Mouse (Mus musculus) spleen, adult 18-20 months (tissue): ENCODE measurements at regions not wholly inside any gene's neighbourhood (a gene's known extent, or its start where the extent isn't known, plus 50 kb on each side); places are given as distances from the start of the nearest gene placed in this dataset.

ENCODE experiments used
- DNase-seq, 2 experiments: peaks; one replicate each; pipeline ENCODE4 v3.0.0; 2022; ENCODE audit warnings: mixed read lengths in 2 of 2

DNA sequence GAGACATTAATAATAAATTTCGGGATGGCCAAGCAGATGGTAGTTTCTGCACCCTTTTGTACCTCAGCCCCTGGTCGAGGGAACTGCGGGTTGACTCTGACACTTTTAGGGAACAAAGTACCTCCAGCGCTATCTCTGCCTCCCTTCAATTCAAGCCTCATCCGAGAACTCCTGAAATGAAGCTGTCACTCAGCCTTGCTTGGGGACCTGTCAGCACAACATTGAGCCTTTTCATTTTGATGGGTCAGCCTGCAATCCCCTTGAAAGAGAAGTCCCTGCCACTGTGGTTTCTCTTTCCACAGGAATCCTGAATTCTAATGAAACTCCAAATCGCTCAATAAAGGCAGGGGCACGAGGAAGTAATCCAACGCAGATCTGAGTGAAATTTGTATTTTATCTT lies 257.5 kb downstream of the Nr2f2 start:
- DNase-seq, result no peak

DNA sequence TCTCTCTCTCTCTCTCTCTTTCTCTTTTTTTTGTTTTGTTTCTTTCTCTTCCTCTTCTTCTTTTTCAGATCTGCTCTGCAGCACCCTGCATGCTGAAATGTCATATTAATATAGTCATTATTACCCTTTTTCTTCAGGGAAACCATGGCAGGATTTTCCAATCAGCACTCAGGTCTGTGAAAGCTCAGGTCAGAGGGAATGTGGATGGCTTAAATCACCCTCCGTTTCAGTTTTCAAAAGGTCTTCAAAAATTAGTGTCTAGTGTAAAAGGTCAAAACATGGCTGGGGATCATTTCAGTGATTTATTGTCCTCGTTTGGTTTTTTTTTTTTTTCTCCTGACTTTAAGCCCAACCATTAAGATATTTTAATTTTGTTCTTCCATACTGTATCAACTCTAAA lies 261.5 kb downstream of the Nr2f2 start:
- no peak for DNase-seq

DNA sequence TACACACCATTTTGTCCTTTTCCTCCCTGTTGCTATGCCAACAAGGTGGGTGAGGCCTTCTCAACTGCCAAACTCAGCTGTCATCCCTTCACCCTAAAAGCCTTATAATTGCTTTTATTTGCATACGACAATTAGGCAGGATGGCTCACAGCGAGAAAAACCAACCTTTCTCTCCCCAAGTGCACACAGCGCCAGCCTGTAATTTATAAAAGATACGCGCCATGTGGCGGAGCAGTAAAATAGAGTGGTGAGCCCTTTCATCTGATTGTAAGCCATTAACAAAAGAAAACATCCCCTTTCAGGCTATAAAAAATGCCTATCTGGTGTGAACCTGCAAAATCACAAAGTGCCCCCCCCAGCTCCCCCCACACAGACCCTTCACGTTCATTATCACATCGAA lies 262.0 kb downstream of the Nr2f2 start:
- no peak for DNase-seq

DNA sequence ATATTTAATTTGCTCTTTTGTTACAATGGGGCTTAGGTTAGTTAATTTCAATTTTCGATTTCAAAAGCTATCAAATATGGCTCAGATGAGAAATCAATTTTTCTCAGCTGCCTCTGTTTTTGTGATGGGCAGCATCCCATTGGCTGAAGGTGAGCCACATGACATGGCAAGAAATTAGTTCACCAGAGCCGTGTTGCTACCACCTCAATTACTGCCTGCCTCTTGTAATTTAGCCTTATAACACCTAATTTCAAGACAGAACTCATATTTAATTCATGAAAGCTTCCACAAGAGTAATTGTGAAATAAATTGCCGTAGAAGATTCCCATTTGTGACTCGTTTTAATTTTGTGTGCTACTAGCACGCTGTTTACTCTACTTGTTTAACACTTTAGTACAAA lies 262.9 kb downstream of the Nr2f2 start:
- DNase-seq, result no peak

DNA sequence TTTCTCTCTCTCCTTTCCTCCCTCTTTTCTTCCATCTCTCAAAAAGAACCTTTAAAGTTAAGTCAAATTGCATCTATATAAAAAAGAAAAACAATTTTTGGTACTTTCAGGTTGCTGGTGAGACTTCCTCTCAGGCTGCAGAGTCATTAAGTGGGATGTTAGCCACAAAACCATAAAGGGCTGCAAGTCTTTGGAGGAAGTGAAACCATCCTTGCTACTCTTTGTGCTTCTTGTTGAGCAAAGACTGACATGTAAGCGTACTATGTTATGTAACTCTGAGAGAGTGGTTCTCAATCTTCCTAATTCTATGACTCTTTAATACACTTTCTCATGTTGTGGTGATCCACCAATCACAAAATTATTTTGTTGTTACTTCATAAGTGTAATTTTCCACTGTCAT lies 267.5 kb downstream of the Nr2f2 start:
- DNase-seq, result no peak

DNA sequence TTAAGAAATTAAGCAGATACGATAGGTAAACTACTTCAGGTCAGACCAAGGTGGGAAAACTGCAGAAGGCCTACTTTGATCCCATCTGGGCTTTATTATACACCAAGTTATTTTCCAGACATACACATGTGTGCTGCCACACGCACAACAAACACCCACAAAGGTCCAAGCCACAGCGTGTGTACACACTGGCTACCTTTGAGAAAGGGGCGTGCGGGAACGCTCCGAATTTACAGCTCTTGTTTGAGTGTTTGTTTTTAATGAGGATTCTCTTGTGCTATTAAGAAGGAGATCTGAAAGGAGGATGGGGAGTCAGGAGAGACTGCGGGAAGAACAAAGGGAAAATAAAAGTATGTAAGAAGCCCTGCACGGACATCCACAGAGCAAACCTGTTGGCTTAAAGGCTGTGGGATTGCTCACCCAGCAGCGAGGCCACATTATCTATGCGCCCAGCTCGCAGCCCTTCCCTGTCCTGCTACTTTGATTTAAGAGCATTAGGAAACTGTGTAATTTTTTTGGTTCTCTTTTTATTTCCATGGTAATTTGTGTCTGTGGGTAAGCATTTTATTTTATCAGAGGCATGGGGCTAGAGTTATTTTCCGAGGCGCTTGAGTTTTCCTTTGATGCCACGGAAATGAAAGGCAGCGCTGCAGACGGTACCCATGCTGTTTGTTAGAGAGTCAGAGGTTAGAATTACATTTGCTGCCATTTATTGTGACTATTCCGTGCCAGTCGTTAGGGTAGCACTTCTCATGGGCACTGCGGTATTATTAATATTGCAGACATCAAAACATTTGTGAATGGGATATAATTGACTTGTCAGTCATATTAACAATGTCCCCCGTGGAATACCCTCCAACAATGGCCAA lies 272.4 kb downstream of the Nr2f2 start:
- DNase-seq, result no peak

DNA sequence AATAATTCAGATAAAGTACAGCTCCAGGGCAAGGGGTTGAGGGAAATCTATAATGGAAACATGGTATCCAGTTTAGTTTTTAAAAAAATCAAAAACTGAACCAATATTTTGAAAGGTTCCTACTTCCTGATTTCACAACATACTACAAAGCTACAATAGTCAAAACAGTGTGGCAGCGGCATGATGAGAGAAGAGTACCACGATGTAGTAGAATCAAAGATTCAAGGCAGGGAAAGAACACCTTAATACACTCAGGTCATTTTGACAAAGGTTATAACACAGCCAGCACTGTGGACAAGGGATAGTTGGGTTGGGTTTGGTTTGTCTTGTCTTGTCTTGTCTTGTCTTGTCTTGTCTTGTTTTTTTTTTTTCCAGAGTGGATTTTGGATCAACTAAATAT lies 274.4 kb downstream of the Nr2f2 start:
- no peak for DNase-seq

DNA sequence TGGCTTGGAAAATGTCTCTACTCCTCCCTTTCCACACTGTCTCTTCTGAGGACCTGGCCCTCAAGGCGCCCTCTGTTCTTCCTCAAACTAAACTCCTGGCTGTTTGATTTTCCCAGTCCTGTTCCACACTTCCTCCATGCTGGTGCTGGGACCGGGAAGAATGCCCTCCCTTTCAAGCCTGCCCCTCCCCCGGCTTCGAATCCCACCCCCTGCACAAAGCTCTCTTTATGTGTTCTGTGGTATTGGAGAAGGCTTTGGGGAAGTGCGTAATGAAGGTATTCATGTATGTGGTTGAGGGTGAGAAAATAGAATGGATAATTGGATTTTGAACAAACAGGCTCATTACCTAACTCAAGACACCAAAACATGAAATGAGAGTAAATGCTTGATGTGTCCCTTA lies 277.4 kb downstream of the Nr2f2 start:
- DNase-seq, result no peak

DNA sequence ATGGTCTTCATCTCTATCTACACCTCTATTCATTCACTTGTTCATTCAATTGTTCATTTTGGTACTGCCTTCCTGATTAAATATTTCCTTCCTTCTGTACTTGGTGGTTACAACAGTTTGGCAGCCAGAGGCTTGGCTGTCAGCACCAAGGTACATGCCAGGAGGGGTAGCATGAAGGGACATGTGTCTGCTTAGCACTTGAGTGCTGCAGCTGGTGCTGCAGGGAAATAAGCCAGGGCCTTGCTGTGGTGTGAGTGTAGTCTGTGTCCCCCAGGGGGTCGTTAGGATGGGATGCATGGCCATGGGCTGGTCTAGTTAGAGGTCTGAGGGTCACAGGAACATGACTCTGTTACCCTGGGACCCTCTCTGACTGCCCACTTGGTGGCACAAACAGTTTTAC lies 296.9 kb downstream of the Nr2f2 start:
- no peak for DNase-seq

DNA sequence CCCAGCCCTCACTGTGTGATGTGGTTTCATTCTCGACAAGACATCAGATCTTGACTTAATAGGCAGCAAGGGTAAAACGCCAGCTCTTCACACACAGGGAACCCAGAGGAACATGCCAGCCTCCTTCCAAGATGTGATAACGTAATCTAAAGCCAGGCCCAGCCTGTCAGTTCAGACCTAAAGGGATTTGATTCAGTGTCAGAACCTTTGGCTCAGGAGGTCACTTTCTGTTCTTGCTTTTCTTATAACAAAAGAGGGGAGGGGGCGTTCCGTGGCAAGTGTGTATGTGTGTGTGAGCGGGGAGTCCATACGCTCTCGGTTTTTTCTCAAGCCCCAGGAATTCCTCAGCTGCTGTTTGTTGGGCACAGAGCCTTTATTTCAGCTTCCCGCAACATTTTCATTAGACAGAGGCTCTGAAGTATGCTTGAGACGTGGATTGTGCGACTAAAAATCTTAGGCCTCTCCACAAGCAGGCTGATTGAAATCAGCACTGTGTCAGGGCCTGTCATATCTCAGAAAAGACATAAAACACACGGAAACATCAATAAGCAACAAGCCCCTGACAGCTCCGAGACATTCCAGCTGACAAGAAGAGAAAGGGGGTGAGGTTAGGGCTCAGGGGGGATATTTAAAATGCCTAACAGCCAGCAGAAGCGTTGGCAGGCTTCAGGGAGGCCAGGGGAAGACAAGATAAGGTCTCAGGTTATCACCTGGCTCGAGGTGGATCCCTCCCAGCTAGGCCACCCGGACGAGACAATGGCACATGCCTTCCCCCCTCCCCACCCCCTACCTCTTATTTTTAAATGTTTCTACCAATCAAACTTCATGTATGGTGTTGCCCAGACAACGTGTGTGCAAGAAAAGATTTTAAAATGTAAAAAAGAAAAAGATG lies 298.5 kb downstream of the Nr2f2 start:
- DNase-seq, result no peak

DNA sequence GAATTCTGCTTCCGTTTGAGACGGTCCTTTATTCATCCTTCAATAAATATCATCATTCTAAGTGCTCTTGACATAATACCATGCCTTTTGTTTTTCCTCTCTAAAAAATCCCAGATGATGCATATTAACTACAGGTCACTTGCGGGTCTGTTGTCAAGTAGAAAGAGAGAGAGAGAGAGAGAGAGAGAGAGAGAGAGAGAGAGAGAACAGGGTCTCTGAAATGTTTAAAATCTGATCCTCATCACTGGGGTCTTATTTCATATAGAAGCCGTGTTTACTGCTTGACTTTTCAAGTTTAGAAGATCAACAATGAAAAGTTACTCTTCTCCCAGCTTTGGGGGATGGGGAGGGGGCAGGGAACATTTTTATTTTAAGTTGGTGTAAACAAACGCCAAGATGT lies 299.5 kb downstream of the Nr2f2 start:
- no peak for DNase-seq

DNA sequence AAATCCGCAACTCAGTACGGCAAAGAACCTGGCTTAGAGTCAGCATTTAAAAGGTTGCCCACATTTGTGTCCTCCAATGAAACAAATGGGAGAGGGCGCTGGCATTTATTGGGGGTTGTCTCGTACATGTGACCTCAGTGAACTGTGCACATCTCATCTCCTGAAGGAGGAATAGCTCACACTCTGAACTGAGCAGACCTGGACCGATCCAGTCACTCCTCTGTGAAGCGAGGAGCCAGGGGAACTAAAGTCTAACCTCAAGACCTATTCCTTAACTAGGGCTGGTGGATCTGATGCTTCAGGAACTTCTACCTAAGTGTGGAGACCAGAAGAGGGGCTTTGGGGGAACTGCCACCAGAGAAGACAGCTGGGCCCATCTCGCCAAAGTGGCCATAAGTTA lies 300.1 kb downstream of the Nr2f2 start:
- DNase-seq, result no peak

DNA sequence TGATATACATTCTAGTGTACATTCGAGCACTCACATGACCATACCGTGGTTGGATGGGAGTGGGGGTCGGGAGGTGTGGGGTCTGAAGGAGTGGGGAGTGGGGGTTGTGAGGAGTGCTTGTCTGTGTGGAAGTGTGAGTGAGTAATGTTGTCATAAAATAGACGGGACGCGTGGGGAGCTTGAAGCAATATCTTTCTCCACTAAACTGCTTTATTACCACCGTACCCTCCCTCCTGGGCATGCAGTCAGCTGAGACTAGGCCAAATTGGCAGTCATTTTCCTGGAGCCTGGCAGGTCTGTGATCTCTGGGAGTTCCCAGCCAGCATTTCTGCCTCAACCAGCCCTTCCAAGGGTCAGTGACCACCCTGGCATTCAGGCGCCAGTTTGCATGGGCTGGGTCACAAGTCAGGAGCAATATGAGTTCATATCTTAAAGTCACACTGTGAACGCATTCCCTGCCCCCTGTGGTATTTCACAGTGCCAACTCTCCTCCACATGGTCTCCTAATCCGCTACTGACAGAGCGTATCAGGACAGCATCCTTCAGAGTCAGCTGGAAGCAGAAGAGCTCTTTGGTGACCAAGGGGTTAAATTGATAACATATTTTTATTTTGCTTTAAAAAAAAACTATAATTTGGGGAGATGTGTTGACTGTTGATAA lies 300.9 kb downstream of the Nr2f2 start:
- no peak for DNase-seq

DNA sequence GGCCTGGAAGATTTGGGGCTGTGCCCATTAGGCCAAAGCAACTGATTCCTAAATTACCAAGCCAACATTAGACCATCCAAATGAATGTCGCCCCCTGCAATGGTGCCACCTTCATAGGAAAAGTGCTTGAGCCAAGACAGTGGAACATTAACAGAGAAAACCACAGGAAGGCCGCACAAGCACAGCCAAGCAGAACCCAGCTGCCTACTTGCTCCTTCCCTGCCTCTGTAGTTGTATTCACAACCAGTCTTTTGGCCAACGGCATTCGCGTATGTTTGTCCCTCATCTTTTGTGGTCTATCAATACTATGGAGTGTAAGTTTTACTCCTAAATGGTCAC lies 319.2 kb downstream of the Nr2f2 start:
- no peak for DNase-seq

DNA sequence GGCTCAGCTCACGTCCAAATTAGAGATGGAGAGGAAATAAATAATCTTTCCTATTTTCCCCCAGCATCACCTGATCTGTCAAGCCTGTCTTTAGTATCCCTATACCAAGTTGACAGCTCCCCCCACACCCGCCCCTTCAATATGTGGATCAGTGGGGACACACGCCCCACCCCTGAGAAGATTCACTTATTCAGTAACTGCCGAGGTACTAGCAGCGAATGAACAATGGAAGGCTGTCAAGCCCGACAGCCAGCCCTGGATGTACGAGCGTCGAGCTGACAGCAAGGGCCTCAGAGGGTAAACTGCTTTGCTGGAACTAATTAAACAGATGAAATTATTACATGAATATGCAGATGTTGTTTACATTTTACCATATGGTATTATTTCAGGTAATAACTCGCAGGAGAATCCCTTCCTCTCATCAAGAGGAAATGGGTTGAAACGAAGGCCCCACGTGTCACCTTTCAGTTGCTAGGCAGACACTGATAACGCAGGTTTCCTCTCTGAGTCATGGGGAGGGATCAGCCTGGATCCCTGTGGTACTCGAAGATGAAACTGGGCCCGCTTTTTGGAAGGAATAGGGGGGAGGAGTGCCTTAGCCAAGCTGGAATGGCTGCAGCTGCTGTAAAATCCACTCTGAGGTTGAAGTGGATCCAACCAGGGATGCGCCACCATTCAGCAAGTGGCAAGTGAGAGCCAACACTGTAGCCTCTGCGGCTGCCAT lies 319.7 kb downstream of the Nr2f2 start:
- DNase-seq, result no peak

DNA sequence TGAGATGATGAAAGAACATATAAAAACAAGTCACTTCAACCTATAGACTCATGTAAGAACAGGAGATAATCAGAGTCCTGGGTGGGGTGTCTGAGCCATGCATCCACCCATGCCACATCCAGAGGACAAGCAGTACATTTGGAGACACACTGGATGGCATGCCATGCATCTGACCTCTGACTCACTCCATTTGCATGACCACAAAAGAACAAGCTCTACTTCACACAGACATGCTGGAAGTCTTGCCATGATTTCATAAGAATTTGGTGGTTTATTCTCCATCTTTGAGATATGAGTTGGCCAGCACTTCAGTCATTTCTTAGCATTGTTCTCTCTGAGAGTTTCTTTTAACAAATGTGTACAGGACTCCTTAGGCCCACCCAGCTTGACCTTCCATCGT lies 329.5 kb downstream of the Nr2f2 start:
- DNase-seq, result no peak

DNA sequence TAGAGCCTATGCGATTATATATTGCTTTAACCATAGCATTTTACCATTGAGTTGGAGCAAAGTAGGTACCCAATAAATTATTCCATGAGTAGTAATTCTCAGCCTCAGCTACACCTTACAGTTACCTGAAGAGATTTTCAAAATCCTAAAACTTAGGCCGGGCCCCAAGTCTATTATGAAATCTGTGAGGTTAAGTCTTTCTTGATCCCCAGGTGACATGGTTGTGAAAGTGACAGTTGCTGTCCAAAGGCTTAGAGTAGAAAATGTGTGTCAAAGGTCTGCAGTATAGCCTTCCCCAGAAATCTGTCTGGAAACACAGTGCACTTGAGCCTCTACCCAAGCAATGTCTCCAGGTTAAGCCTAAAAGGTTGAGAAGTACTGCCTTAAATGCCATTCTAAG lies 333.7 kb downstream of the Nr2f2 start:
- DNase-seq, result no peak

DNA sequence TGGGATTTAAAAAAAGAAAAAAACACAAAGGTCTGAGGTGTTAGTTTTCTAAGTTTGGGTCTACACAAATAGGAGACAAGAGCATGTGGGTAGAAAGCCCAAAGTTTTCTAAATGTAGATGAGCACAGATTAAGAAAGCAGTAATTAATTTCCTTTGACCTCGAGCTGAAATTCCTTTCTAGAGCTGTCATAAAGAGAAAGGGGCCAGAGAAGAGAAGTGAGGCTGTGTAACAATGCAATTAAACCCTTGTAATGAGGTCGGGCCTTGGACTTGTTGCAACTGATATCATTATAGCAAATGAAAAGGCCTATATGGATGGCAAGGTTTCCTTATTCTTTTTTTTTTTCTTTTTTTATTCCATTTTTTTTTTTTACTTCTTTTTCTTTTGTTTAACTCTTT lies 337.2 kb downstream of the Nr2f2 start:
- DNase-seq, result no peak

DNA sequence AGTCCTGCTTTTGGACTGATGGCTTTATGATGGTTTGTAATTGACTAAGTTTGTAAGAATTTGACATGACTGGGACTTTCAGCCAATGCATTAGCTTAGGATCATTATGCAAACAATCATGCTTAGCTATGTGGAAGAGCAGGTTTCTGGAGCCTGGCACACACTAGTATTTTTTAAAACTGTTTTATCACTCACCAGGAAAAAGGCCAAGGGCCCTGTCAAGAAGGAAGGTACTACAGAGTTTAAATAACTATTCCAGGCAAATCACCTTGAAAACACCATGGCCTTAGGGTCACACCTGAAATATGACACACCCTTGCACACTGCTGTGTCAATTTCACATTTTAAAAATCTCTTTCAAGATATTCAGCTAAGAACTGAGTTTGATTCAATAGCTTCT lies 341.0 kb downstream of the Nr2f2 start:
- no peak for DNase-seq

DNA sequence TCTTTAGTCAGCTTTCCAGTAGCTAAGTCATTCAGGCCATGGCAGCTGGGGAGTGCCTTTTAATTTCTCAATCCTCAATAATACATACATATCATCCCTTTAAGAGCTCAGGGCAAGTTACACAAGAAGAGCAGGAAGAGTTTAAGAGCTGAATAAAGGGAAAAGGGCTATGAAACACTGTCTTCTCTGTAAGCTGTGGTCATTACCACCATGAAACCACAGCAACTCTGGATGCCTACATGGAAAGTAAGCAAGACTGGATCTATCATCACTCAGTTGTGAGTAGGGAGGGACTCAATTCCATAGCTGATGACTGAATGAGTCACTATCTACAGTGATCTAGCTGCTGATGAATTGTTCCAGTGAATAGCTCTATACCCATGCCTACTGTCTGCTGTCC lies 349.9 kb downstream of the Nr2f2 start:
- DNase-seq, result no peak

DNA sequence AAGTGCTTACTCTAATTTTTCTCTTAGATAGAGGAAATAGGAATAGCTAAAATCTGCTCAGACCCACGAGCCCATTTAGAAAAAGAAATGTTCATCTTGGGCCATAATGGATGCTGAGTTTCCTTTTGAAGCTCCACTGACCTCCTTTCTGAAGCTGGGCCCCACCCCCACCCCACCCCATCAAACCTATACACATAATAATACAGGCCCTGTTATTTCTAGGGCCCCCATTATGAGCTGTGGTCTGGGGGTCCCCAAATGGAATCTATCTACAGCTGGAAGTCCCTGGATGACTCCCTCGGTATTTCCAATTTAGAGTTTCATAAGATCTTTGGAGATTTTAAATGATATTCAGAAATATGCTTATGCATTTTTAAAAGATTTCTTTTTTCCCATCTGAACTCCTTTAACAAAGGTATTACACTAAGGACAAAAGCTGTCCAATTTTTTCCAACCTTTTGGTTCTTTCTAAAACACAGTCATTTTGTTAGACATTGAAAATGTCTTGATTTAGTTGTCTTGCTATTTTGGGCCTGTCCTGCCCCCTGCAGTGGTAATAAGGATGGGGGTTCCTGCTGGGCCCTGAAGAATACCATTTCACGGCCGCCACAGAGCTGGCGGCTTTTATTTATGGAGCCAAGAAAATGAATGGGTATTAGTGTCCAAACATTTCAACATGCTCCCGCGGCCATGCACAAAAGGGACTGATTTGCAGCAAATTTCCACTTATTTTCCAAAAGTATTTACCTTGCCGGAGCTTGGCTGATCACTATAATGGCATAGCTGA lies 363.1 kb downstream of the Nr2f2 start:
- DNase-seq, result no peak

DNA sequence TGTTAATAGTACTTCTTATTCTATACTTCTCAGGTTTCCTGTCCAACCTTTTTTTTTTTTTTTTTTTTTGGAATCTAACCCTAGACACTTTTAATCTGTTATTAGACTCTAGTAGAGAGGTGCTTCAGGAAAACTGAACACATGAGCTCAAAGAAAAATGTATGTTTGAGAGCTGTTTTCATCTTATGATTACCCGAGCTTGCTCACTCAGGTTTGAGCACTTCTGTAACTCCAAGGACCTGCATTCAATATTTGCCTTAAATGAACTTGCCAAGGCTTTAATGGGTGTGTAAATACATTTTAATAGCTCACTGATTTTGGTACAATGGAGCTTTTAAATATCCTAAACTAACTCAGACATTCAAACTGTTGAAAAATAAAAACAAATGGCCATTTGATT lies 367.8 kb downstream of the Nr2f2 start:
- DNase-seq, result no peak
